In the genomic region with DNA sequence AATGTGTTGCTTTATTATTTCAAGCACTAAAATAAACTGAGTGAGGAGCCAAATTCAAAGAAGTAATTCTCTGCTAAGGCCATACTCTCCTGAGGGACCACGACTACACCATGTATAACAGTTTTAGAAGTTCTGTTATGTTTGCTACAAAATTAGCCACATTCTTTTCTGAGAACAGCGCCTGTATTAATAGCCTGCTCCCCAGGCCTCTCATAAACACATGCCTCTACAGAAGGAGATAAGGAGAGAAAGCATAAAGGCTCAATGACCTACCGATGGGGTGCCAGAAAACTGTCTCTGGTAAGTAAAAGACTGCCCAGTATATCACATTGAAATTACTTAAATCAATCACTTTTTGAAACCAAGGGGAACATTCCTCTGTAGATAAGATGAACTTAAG, we compare ENCODE assay signal across 23 mouse cellular contexts. TPM values are rescaled to one million over a fixed set of nuclear protein-coding genes. Genes with fewer than 3 reads are reported as not detected.
"Had no signal": no experiment of that assay in that cellular context is flagged by ENCODE, and none has a peak within 500 bp of the region (broad histone marks: within the 10 kb centered on the region; RNA-seq: fewer than 3 reads in every experiment).

No protein-coding gene starts in this region.

- H3K36me3 ChIP-seq: limb, embryonic 12.5 days; limb, embryonic 15.5 days; midbrain, embryonic 12.5 days; midbrain, embryonic 15.5 days; neural tube, embryonic 12.5 days; neural tube, embryonic 15.5 days had no signal

- H3K4me2 ChIP-seq: limb, embryonic 12.5 days; limb, embryonic 15.5 days; liver, embryonic 11.5 days; lung, embryonic 14.5 days; midbrain, embryonic 12.5 days; midbrain, embryonic 15.5 days; neural tube, embryonic 12.5 days; neural tube, embryonic 15.5 days had no signal

- H3K9me3 ChIP-seq: limb, embryonic 12.5 days; limb, embryonic 15.5 days; midbrain, embryonic 12.5 days; midbrain, embryonic 15.5 days; neural tube, embryonic 12.5 days; neural tube, embryonic 15.5 days had no signal

- H3K9ac ChIP-seq: limb, embryonic 12.5 days; limb, embryonic 15.5 days; liver, embryonic 14.5 days; liver, postnatal 0 days; lung, embryonic 14.5 days; midbrain, embryonic 12.5 days; midbrain, embryonic 15.5 days; neural tube, embryonic 12.5 days; neural tube, embryonic 15.5 days had no signal

- H3K4me3 ChIP-seq: limb, embryonic 12.5 days; limb, embryonic 15.5 days; midbrain, embryonic 12.5 days; midbrain, embryonic 15.5 days; neural tube, embryonic 12.5 days; neural tube, embryonic 15.5 days had no signal

- H3K27ac ChIP-seq: limb, embryonic 12.5 days; limb, embryonic 15.5 days; liver, embryonic 14.5 days; macrophage; midbrain, embryonic 12.5 days; midbrain, embryonic 15.5 days; neural tube, embryonic 12.5 days; neural tube, embryonic 15.5 days; stomach, postnatal 0 days had no signal

- H3K4me1 ChIP-seq: limb, embryonic 12.5 days; limb, embryonic 15.5 days; midbrain, embryonic 12.5 days; midbrain, embryonic 15.5 days; neural tube, embryonic 12.5 days; neural tube, embryonic 15.5 days had no signal

- DNase-seq: kidney, postnatal 14 days; kidney, postnatal 4 days; left cerebral cortex, postnatal 4 days; liver, postnatal 0 days; lung, embryonic 14.5 days; right cerebral cortex, adult 18-20 months; right cerebral cortex, postnatal 14 days; right cerebral cortex, postnatal 4 days; thymus, adult 2 months; thymus, postnatal 14 days; thymus, postnatal 4 days had no signal

- H3K27me3 ChIP-seq: limb, embryonic 12.5 days; limb, embryonic 15.5 days; midbrain, embryonic 12.5 days; midbrain, embryonic 15.5 days; neural tube, embryonic 12.5 days; neural tube, embryonic 15.5 days had no signal

- ATAC-seq: liver, postnatal 0 days; lung, postnatal 0 days; midbrain, embryonic 15.5 days had no signal

RNA-seq across cellular contexts. Expression of a gene that starts 21.6 kb away (rescaled TPM):
- total RNA-seq: megakaryocyte, adult 5-6 weeks had no signal
- polyA plus RNA-seq: limb, embryonic 12.5 days; liver, embryonic 11.5 days; liver, embryonic 14.5 days; lung, embryonic 14.5 days; macrophage; thymus, adult 2 months had no signal
